Mouse (Mus musculus) heart, postnatal 14 days (tissue): Measurements from ENCODE around the gene Ceacam16. TPM values are rescaled to one million over a fixed set of nuclear protein-coding genes. Genes with fewer than 3 reads are reported as not detected.

Experiments
- DNase-seq, 2 experiments: peaks; one replicate each; pipeline ENCODE4 v3.0.0; 2021 to 2022
- intact Hi-C: fragments of 180-260 bp; cut with DNase I; formaldehyde crosslinking; loops from one replicate; pipeline ENCODE4 v1.15.1; 2025
- total RNA-seq, 2 experiments: library from RNA; stranded (reverse); gene quantifications; 2 replicates each; pipeline ENCODE4 v1.2.3; 2021

The Ceacam16 gene
- total RNA-seq, 2 experiments from 2014 or later = 0.34 to 1.2 TPM

DNA sequence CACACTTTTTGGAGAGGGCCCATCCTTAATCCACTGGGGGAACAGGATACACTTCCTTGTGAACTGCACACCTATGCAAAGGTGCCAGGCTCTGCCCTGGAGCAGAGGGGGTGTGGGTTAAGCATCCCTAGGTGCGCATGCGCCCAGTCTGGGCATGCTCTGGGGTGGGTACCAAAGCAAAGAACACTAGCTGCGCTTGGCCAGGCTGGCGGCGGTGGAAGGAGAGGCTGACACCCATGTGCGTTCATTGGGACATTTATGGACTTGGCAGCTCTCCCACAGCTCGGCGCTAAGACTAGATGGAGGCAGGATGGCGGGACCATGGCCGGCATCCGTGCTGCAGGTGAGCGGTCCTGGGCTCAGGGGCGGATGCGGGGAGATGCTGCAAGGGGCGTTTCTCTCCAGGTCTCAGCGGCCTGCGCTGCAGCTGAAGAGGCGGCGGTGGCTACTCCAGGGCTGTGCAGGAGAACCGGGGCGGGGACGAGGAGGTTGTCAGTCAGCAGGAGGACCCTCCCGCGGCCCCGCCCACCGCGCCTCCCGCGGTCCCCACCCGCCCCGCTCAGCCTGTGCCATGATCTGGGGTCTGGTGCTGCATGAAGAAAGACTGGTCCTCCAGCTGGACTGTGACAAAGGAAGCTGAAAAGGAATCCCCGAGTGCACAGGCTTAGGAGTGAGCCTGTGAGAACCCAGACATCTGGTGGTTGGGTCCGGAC lies 9.1 kb downstream of the Ceacam16 start, which contains the start of gene Gm19345:
Gene Gm19345 (plus strand): TSS at position 146 of the 713 bp plus-strand sequence.
- DNase-seq = no peak
- intact Hi-C loops = loop anchor here (2.0 kb wide), 1 partner anchor 19 kb away; no protein-coding TSS in a partner anchor

- intact Hi-C loops = no loop called here
- DNase-seq = no peak
Measured at GRCm38 (mm10) chr7:19844521-19845171, 16.5 kb downstream of the Ceacam16 start.

DNA sequence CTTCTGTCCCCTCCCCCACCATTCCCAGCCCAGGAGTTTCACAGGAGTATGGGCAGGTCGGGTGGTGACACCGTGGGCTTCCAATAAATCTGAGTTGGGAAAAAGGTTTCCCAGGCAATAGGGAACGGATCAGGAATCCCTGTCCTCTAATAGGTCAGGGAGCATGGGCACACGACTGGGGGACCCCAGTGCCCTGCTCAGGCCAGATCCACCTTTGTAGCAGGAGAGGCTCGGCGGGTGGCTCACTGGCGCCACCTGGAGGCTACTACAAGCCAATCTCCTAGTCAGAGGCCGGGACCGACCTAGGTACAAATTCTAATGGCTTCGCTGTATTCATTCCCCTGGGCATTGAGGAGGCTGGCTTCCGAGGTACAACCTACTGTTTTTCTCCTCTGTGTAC lies 17.5 kb downstream of the Ceacam16 start:
- DNase-seq = peak; percentile 83 to 88
- intact Hi-C loops = loop anchor here (1.0 kb wide), 1 partner anchor 40 kb away; no protein-coding TSS in a partner anchor

DNA sequence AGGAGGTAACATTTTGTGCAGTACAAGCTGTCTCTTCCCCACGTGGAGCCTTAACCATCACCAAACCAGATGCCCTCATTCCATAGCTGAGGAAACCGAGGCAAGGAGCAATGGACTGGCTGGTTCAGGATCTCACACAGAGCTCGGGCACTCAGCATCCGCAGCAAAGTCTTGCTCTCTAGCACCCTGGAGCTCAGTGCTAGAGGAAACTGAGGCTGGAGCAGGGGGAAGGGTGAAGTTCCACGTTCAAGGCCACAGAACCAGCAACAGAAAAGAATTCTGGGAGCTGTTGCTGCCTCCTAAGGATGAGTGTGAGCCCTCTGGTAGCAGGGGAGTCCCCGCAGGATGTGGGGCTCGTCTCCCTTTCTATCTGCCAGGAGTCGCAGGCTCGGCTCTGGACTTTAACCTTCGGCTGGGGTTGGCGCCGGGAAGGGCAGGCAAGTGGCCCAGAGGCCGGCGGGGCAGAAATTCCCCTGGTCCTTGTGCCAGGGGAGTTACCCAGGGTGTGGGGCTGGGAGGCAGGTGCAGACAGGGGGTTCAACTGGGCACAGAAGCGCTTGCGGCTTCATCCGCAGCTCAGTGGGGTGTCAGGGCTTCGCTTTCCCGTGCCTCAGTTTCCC lies 18.1 kb downstream of the Ceacam16 start:
- intact Hi-C loops = loop anchor here (1.0 kb wide), 1 partner anchor 40 kb away; no protein-coding TSS in a partner anchor
- DNase-seq = peak in 1 of 2 experiments; percentile 65

DNA sequence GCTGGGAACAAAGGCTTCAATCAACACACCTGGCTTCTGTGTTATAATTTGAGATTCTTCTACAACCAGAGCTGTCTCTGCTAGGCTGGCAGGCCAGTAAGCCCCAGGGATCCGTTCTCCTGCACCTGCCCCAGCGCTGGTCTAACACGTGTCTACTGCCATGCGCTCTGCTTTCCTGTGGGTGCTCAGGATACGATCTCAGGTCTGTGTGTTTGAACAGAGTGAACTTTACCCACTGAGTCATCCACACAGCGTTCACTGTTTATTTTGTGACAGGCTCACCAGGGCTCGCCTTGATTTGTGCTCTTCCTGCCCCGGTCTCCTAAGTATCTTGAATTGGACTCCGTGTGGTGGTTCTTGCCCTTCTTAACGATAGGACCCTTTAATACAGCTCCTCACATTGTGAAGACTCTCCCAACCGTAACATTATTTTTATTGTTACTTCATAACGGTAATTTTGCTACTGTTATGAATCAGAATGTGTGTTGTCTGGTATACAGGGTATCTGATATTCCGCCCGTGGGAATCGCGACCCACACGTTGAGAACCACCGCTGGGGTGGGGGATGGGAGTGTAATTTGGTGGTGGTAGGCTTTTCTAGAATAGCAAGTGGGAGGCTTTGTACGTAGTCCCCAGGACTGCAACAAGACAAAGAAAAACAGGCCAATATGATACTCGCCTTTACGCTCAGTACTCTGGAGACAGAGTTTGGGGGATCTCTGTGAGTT lies 19.2 kb downstream of the Ceacam16 start:
- intact Hi-C loops = no loop called here
- no peak for DNase-seq

- intact Hi-C loops = no loop called here
- no peak for DNase-seq
Measured at GRCm38 (mm10) chr7:19840936-19841335, 20.2 kb downstream of the Ceacam16 start.

- DNase-seq = no peak
- intact Hi-C loops = no loop called here
Measured at GRCm38 (mm10) chr7:19840371-19840770, 20.7 kb downstream of the Ceacam16 start.

DNA sequence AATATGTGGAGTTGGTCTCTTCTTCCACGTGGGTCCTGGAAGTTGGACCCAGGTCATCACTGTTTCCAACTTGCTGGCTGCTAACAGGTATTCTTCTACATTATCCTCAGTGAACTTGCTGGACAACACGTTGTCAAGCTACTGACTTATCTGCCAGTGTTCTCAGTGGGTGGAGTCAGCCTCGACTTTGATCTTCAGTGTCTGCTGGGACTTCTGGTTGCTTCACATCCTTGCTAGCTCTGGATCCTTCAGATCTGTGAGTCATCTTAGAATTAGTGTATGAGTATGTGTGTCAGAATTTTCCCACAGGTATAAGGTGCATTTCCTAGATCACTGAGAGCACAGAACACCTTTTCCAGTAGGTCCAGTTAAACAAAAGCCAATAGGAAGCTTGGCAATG lies 24.3 kb downstream of the Ceacam16 start:
- intact Hi-C loops = no loop called here
- no peak for DNase-seq

DNA sequence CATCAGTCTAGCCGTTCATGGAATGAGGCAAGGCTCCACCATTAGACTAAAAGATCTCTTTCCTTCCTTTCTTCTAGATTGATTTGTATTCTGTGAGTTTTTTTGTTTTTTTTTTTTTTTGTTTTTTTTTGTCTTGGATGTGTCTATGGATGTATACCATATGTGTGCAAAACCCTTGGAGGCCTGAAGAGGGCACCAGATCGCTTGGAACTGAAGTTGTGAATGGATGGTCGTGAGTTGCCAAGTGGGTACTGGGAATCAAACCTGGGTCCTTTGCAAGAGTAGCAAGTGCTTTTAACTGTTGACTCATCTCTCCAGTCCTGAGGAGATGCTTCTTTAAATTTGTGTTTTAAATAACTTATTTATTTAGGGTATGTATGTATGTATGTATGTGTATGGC lies 27.0 kb downstream of the Ceacam16 start:
- intact Hi-C loops = no loop called here
- no peak for DNase-seq

- no peak for DNase-seq
- intact Hi-C loops = no loop called here
Measured at GRCm38 (mm10) chr7:19831837-19832236, 29.3 kb downstream of the Ceacam16 start.

DNA sequence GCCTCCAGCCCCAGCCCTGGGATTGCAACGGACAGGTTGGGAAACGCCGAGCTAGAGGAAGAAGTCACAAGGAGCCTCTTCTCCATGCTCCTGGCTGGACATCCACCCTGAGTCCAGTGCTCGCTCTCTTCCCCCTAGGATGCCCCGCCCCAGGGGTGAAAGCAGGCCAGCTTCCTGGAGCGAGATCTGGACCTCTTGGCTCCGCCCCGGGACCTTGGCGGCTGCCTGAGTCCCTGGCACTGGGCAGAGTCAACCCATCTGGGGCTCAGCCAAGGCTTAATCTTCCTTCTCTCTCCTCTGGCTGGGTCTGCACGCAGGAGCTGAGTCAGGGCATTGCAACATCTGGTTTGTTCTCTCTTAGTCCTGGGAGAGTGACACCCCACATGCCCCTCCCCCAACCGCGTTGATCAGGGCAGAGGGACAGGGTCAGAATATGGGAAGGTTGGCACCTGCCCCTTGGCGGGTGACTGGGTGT lies 30.4 kb downstream of the Ceacam16 start:
- intact Hi-C loops = no loop called here
- DNase-seq = peak; percentile 92 to 94

DNA sequence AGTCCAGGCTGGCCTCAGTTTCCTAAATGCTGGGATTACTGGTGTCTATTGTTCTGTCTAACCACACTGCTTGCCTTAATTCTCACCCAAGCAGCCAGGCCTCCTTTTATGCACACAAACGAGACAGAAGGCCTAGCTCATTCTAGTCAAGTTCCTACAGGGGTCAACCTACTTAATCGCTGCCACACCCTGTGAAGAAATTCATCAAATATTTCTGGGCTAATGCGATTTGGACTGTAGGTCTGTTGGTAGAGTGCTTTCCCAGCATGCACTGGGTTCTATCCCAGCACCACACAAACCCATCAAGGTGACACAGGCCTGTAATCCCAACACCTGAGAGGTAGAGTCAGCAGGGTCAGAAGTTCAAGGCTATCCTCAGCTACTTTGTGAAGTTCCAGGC lies 31.4 kb downstream of the Ceacam16 start:
- DNase-seq = no peak
- intact Hi-C loops = no loop called here

DNA sequence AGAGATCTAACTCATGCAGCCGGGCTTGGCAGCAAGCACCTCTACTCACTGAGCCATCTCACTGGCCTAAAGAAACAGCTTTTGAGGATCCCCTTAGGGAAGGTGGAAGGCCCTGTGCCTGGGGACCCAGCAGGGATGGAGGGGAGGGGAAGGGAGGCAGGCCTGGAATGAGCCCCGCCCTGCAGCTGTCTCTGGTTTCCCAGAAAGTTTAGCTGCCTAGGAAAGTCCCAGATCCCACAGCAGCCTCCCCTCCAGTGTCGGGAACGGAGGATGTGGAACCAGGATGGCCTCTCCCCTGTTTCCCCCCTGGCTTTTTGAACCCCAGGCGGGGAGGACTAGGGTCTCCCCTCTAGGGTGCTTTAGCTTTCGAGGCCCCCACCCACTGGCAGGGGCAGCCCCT lies 34.3 kb downstream of the Ceacam16 start:
- peak in 1 of 2 experiments; percentile 46 for DNase-seq
- intact Hi-C loops = no loop called here

DNA sequence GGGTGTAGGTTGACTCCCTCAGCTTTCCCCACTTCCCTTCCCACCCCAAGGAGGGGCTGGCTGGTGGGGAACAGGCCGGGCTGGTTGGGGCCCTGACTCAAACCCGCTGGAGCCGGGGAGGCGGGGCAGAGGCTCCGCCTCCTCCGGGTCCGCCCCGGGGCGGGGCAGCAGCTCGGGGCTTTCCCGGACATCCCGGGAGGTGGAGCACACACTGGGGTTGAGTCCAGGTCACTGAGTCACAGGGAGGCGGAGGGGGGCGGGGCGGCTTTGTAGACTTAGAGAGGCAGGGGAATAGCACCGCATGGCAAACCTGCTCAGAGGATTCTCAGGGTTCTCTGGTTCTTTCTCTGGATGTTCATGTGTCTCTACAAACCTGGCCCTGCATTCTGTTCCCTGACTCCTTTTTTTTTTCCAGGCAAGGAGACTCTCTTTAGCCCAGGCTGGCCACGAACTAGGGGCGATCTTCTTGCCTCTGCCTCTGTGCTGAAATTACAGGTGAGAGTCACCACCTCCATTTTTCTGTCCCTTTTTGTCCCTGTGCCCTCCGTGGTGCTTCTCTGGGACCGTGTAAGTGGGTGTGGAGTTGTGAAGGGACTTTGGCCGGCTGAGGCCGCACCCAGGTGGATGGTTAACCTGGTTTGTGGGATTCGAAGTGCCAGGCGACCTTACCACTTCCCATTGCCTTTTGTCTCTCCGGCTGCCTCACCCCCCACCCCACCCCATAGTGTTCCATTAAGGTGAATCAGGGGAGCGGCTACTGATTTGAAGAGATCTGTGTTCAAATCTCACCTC lies 36.7 kb downstream of the Ceacam16 start:
- intact Hi-C loops = no loop called here
- DNase-seq = peak; percentile 91 to 93

GRCm38 (mm10) chr7:19823256-19824181 lies 37.6 kb downstream of the Ceacam16 start:
- intact Hi-C loops = no loop called here
- no peak for DNase-seq

- intact Hi-C loops = no loop called here
- peak; percentile 75 to 83 for DNase-seq
Measured at GRCm38 (mm10) chr7:19822604-19823058, 38.5 kb downstream of the Ceacam16 start, which contains the start of gene Bcl3. Bcl3 (minus strand) TSS chr7:19822770.

DNA sequence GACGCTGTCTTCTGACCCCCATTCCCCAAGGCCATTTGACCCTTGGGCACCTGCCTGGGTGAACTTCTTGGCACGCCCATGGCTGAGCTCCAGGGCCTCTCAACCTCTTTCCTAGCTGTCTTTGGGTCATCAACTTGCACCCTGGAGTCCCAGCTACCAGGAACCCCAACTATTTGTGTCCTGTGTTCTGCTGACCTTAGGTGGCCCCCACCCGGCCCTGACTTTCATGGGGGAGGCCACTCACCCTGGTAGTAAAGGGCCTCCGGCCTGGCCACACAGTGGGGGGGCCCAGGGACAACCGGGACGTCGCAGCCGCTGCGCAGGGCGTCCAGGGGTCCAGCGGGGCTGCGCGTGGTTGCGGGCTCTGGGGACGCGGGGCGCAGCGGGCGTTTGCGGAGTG lies 38.9 kb downstream of the Ceacam16 start:
- intact Hi-C loops = no loop called here
- peak in 1 of 2 experiments; percentile 23 for DNase-seq

GRCm38 (mm10) chr7:19821633-19822032 lies 39.5 kb downstream of the Ceacam16 start:
- DNase-seq = no peak
- intact Hi-C loops = no loop called here
